In the genomic region with DNA sequence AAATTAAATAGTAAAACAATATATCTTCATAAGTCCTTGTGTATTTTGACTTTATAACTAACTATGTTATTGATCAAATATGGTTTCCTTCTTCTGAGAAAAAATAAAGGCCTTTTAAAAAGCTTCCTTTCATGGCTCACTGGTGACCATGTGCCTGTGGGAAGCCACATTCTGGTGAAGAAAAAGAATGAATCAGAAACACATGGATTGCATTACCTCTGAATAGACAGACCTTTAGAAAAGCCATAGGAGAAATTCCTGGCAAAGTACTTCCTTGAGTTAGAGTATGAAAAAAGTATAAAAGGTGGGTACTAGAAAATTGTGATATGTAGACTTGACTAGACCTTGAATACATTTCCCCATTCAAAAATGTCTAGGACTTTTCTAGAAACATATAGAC, we compare ENCODE assay signal across 28 mouse cellular contexts.
"Had no signal": no experiment of that assay in that cellular context is flagged by ENCODE, and none has a peak within 500 bp of the region (broad histone marks: within the 10 kb centered on the region; RNA-seq: fewer than 3 reads in every experiment).

No protein-coding gene starts in this region.

- DNase-seq: gastrocnemius, postnatal 10 days; gastrocnemius, postnatal 25 days; heart, adult 18-20 months; heart, postnatal 14 days; heart, postnatal 36 days; kidney, adult 11 months; kidney, adult 2 months; kidney, adult 9 months; kidney, postnatal 14 days; kidney, postnatal 36 days; layer of hippocampus, adult 9-11 months; layer of hippocampus, postnatal 36 days; liver; liver, embryonic 13.5 days; liver, postnatal 0 days had no signal

- H3K27ac ChIP-seq: heart, embryonic 13.5 days; heart, embryonic 15.5 days; hindbrain, embryonic 13.5 days; hindbrain, embryonic 15.5 days; hindbrain, postnatal 0 days; kidney, embryonic 15.5 days; kidney, postnatal 0 days; limb, embryonic 10.5 days; limb, embryonic 12.5 days; liver, embryonic 13.5 days; liver, embryonic 15.5 days had no signal

- H3K9ac ChIP-seq: heart, embryonic 13.5 days; heart, embryonic 15.5 days; hindbrain, embryonic 13.5 days; hindbrain, embryonic 15.5 days; kidney, embryonic 15.5 days; limb, embryonic 12.5 days; liver, embryonic 13.5 days; liver, embryonic 15.5 days; liver, postnatal 0 days had no signal

- H3K36me3 ChIP-seq: heart, embryonic 13.5 days; heart, embryonic 15.5 days; hindbrain, embryonic 13.5 days; hindbrain, embryonic 15.5 days; kidney, embryonic 15.5 days; limb, embryonic 10.5 days; limb, embryonic 12.5 days; liver, embryonic 13.5 days; liver, embryonic 15.5 days had no signal

- H3K9me3 ChIP-seq: heart, embryonic 13.5 days; heart, embryonic 15.5 days; hindbrain, embryonic 13.5 days; hindbrain, embryonic 15.5 days; kidney, embryonic 15.5 days; limb, embryonic 10.5 days; limb, embryonic 12.5 days; liver, embryonic 13.5 days; liver, embryonic 15.5 days had no signal

- H3K4me1 ChIP-seq: heart, embryonic 13.5 days; heart, embryonic 15.5 days; hindbrain, embryonic 13.5 days; hindbrain, embryonic 15.5 days; kidney, embryonic 15.5 days; liver, embryonic 13.5 days; liver, embryonic 15.5 days had no signal

- H3K27me3 ChIP-seq: heart, embryonic 15.5 days; hindbrain, embryonic 13.5 days; hindbrain, embryonic 15.5 days; kidney, embryonic 15.5 days; limb, embryonic 12.5 days; liver, embryonic 13.5 days; liver, embryonic 15.5 days had no signal

- ATAC-seq: hindbrain, postnatal 0 days; intestine, embryonic 16.5 days; liver, postnatal 0 days had no signal

- H3K4me3 ChIP-seq: heart, embryonic 13.5 days; heart, embryonic 15.5 days; hindbrain, embryonic 13.5 days; hindbrain, embryonic 15.5 days; kidney, embryonic 15.5 days; limb, embryonic 10.5 days; limb, embryonic 12.5 days; liver, embryonic 13.5 days; liver, embryonic 15.5 days had no signal

- H3K4me2 ChIP-seq: heart, embryonic 11.5 days; heart, embryonic 13.5 days; heart, embryonic 15.5 days; hindbrain, embryonic 13.5 days; hindbrain, embryonic 15.5 days; kidney, embryonic 15.5 days; limb, embryonic 12.5 days; liver, embryonic 11.5 days; liver, embryonic 13.5 days; liver, embryonic 15.5 days had no signal
